Mouse (Mus musculus) WW6 (cell line): Measurements from ENCODE around the gene Ep300.
A peak's percentile ranks its signal among the peaks of the same experiment; 100 is the strongest.

Experiments used
- DNase-seq: peaks from one replicate; pipeline ENCODE4 v3.0.0-alpha.2; 2013; ENCODE audit warnings: low read depth, low spot score

The Ep300 gene

DNA sequence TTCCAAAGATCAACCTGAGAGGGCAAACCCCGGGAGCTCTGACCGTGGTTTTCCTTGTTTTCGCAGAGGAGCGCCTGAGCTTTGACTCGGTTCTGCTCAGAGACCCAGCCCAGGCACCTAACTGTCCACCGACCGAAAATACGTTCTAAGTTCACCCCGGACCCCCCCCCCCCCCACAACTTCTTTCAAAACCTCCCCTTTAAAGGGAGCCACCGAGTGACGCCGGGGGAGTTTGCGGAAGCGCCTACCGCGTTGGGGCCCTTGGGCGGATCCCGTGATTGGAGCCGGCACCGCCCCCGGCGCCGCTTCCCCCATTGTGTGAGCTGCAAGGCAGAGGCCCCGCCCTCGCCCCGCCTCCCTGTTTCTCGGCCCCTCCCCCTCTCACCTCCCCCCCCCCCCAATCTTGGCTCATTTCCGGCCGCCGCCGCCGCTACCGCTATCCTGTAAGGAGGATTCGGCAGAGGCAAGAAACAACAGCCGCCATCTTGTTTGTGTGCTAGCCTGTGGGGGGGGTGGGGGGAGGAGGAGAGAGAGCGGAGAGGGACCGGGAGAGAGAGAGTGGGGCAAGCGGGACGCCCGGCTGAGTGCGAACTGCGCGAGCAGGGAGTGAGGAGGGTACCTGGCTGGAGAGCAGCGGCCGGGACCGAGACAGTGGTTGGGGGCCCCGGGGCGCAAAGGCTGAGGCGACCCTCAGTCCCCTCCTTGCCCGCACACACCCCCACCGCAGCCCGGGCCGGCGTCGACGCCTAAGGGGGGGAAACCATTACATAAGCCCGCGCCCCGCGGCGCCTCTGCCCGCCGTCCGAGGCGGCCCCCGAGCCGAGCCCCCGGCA is at the start of gene Ep300:
Ep300 (plus strand) TSS at position 439 of the 833 bp plus-strand sequence.
- peak; percentile 92 for DNase-seq

DNA sequence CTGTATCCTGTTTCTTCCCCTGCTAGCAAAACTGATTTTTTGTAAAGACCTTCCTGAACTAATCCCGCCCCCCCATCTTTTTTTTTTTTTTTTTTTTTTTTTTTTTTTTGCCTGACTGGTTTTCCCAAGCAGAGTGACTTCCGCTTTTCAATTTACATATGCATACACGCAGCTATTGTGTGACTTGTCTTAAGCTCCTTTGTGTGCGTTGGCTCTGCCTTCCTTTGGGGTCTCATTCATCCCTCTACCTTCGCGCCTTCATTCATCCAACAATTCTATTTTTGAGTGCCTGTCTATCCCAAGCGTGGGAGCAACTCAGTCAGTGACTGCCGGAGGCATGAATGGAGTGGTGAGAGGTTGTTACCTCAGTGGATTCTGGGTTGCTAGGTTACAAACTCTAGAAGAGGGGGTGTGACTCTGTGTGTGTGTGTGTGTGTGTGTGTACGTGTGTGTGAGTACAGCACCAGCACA is 49.2 kb upstream of the Ep300 start:
- DNase-seq: no peak

DNA sequence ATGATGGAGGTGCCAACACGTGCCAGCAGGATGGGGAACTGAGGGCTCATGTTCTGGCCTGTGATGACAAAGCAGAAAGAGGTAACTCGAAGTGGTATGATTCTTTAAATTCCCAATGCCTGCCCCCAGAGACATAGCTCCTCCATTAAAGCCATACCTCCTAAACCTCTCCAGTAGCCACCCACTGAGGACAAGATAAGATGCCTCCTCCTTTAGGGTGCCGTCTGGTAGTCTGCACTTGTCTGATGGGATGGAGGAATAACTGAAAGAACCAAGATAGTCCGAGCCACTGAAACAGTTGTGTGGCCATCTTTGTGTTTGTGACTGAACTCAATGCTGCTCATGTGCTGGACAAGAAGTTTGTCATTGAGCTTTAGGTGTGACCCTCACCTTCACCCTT is 47.0 kb upstream of the Ep300 start:
- no peak for DNase-seq

- DNase-seq: no peak
Observed at GRCm38 (mm10) chr15:81539560-81539959, 45.6 kb upstream of the Ep300 start.

DNA sequence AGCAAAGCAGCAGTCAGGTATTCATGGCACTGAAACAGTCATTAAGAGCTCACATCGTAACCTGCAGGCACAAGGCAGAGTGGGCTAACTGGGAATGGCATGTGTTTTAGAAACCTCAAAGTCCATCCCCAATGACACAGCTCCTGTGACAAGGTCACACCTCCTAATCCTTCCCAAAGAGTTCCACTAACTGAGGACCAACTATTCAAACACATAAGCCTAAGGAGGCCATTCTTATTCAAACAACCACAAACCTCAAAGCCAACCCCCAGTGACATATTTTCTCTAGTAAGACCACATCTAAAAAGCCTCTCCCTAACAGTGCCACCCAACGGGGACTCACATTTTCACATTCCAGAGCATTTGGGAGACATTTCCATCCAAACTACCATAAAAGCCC is 40.2 kb upstream of the Ep300 start:
- DNase-seq: no peak

DNA sequence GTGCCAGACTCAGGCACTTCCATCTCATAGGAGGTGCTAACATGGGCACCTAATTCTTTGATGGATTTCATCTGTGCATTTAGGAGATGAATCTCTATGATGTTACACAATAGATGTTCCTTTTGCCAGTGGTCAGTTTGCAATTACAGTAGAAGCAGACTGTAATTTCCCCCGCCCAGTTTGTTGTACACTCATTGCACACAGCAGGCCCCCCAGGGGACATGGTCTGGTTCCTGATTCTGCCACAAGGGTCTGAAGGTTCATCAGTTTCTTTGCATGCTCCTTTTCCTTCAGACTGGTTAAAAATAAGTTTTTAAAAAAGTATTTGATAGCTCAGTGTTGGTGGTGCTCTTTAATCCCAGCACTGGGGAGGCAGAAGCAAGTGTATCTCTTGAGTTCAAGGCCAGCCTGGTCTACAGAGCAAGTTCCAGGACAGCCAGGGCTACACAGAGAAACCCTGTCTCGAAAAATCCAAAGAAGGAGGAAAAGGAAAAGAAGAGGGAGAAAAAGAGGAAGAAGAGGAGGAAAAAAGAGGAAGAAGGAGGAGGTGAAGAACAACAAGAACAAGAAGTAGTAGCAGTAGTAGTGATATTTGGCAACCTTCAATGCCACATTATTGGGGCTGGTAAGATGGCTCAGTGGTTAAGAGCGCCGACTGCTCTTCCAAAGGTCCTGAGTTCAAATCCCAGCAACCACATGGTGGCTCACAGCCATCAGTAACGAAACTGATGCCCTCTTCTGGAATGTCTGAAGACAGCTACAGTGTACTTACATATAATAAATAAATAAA is 39.6 kb upstream of the Ep300 start:
- DNase-seq: no peak

DNA sequence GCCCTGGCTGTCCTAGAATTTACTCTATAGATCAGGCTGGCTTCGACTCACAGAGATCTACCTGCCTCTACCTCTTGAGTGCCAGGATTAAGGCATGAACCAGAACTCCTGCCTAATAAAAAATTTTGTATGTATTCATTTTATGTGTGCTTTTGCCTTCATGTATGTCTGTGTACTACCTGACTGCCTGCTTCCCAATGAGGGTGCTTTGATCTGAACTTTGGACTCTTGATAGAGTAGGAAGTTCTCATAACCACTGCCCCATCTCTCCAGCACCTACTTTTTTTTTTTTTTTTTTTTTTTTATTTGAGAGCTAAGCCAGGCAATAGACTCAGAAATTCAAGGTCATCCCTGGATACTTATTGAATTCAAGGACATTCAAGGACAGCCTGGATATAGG is 31.7 kb upstream of the Ep300 start:
- no peak for DNase-seq

- DNase-seq: no peak
Observed at GRCm38 (mm10) chr15:81554558-81555297, 30.4 kb upstream of the Ep300 start.

DNA sequence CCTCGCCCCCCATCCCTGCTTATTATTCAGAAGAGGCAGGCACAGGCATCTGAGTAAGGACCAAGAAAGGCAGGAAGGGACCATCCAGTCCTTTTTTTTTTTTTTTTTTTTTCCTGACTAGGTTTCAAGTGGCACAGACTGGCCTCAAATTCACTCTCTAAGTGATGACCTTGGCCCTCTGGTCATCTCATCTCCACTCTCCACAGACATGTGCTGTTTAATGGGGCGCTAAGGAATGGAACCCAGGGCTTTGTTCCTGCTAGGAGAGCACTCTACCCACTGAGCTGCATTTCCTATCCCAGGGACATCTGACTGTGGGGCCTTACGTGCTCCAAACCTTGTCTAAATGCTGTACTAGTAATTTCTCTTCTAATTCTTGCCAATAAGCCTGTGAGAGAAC is 29.2 kb upstream of the Ep300 start:
- DNase-seq: no peak

GRCm38 (mm10) chr15:81561501-81561900 is 23.6 kb upstream of the Ep300 start:
- DNase-seq: no peak

DNA sequence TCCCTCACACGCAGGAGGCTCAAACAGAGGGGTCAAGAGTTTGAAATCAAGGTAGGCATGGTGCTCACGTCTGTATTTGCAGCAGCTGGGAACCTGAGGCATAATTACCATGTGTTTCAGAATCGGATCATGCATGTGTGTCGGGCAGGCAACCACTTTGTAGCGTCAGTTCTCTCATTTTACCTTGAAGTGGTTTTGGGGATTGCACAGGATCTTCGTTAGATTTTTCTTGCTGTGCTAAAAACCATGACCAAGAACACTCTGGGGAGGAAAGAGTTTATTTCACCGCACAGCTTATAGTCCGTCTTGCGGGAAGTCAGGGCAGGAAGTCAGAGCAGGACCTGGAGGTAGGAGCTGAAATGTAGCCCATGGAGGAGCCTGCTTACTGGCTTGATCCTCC is 23.2 kb upstream of the Ep300 start:
- no peak for DNase-seq

DNA sequence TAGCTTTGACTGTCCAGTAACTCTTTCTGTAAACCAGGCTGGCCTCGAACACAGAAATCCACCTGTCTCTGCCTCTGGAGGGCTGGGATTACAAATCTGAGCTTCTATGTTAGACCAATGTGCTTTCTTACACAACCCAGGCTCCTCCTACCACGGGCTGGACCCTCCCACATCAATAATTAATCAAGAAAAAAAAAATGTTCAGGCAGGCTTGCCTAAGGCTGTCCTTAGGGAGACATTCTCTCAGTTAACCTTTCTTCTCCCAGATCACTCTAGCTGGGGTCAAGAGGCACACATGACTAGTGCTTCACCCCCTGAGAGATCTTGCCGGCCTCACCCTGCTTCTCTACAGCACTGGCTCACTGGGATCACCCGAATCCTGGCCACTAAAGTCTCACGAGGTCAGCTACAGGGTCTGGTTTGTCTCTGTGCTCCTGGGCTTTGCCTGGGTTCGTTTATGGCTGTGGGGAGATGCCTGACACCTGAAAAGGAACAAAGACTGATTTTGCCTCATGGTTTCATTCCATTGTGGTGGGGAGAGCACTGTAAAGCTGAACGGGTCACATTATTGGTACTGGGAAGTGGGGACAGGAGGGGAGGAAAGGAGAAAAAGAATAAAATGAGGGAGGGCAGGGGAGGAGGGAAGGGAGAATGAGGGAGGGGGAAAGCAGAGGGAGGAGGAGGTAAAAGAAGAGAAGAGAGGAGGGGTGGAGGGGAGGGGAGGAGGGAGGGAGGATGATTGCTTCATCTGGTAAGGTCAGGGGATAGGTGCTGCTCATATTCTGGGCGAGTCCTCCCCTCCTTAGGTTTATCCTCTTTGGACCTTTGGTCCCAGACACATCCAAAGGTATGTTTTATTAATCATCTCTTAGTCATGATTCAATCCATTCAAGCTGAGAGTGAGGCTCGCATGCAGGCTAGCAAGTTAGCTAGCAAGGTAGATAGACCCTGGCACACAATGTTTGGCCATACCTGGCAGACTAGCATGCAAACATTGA is 22.4 kb upstream of the Ep300 start:
- no peak for DNase-seq

- DNase-seq: no peak
Observed at GRCm38 (mm10) chr15:81568093-81568492, 17.1 kb upstream of the Ep300 start.

DNA sequence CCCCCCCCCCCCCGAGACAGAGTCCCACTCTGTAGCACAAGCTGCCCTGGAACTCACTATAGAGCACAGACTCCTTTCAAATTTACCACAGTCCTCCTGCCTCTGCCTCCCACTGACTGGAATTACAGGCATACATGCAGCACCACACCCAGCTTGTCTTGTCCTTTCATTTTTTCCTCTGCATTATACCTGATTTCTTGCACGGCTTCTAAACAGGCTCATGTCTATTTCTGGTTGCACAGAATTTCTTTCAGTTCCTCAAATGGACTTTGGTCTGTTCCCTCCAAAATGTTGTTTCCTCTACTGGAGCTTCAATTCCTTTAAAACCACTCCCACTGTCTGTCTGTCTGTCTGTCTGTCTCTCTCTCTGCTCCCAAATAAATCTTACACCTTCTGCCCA is 16.6 kb upstream of the Ep300 start:
- no peak for DNase-seq

- no peak for DNase-seq
Observed at GRCm38 (mm10) chr15:81576961-81577360, 8.2 kb upstream of the Ep300 start.

DNA sequence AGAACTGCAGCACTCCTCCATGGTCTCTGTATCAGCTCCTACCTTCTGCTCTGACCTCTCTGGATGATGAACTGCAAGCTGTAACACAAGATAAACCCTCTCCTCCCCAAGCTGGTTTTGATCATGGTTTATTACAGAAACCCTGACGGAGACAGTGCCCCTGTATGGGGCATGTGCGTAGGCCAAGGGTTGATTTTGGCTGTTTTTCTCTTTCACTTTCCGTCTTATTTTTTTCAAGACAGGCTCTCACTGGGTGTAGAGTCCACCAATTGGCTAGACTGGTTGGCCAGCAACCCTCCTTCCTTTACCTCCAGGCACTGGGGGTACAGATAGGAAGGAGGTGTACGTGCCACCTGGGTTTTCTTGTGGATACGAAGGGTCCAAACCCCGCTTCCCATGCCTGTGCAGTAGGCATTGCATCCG is 7.4 kb upstream of the Ep300 start:
- DNase-seq: no peak

DNA sequence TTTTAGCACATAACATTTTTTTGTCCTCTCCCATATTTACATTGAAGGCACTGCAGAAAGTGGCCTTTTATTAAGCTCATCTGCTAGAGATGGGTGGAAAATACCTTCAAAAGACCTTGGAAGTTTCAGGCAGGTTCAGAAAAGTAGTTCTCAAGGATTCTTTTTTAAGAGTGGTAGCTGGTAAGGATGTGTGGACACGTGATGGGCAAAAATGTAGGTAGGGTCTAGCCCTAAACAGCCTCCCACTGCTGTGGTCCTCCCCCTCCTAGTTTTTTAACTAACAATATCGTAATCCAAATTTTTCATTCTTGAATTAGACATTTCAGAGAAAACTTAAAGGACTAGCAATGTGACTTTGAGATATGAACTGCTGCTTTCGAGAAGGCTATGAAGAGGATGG is 685 bp upstream of the Ep300 start:
- no peak for DNase-seq

- DNase-seq: no peak
Observed at GRCm38 (mm10) chr15:81585746-81586461, 753 bp downstream of the Ep300 start.

- no peak for DNase-seq
Observed at GRCm38 (mm10) chr15:81586466-81586865, 1.3 kb downstream of the Ep300 start.

DNA sequence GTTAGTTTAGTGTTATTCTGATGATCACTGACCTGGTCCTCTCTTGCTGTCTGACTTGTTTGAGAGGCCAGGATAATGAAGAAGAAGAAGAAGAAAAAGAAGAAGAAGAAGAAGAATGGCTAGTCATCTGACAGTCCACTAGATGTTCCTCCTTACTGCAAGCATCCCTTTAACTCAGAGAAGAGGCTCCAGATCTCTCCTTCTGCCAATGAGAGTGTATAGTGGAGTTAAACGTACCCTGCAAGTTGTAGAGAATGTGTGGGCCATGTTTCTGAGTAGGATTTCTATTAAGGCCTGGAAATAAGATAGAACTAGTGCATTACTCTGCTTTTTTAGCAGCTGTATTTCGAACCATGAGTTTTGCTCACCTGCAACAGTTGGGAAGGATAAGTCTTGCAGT is 2.5 kb downstream of the Ep300 start:
- no peak for DNase-seq
